In the genomic region with DNA sequence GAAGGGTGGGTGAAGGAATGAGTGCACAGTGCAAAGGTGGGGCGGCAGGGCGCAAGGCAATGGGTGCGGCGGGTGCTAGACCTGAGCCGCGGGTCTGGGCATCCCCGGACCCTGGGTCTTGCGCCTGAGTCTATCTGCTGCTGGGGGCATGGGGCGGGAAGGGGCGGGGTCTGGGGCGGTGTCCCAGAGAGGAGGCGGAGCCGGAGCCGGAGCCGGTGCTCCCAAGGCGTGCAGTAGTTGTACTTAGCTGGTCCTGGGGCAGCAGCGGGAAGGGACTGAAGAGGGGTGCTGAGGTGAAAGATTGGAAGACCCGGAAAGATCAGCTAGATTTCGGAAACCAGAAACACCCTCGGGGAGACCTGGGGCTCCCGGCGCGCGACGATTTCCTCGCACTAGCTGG, we compare ENCODE assay signal across 8 mouse cellular contexts. TPM values are rescaled to one million over a fixed set of nuclear protein-coding genes. Genes with fewer than 3 reads are reported as not detected.
DNase-seq lines count a peak whose midpoint lies in the region; ATAC-seq and TF ChIP-seq lines count a peak whose summit lies in the region.

Itga7 (plus strand) TSS at position 245 of the 400 bp plus-strand sequence.

- no peaks in the 10 kb centered on the region for H3K9me3 ChIP-seq in heart, embryonic 11.5 days (replicated peaks; ENCODE audit: control insufficient read depth, low read length)
- H3K9me3 ChIP-seq in lung, embryonic 14.5 days (ENCODE audit: low read depth, low read length) = no peaks in the 10 kb centered on the region
- no peaks in the 10 kb centered on the region for H3K9me3 ChIP-seq in stomach, embryonic 15.5 days

- peak within 1 kb of the TSS; percentile 50 for H3K4me3 ChIP-seq in heart, embryonic 11.5 days (ENCODE audit: low read depth, low read length)
- peak within 1 kb of the TSS; percentile 41 for H3K4me3 ChIP-seq in lung, embryonic 14.5 days (ENCODE audit: low read depth, low read length)
- peak within 1 kb of the TSS; percentile 39 for H3K4me3 ChIP-seq in stomach, embryonic 15.5 days (replicated peaks)

- H3K4me1 ChIP-seq in heart, embryonic 11.5 days (ENCODE audit: control insufficient read depth, insufficient read depth, low read length) = peaks cover 13% of the 10 kb centered on the region
- no peaks in the 10 kb centered on the region for H3K4me1 ChIP-seq in lung, embryonic 14.5 days (ENCODE audit: insufficient read depth)
- H3K4me1 ChIP-seq in stomach, embryonic 15.5 days = 0 out of 2 replicates have a peak, but pooled peaks cover 5% of the 10 kb centered on the region

- no peaks in the 10 kb centered on the region for H3K36me3 ChIP-seq in heart, embryonic 11.5 days (ENCODE audit: control insufficient read depth, insufficient read depth, low read length)
- H3K36me3 ChIP-seq in lung, embryonic 14.5 days (ENCODE audit: insufficient read depth) = no peaks in the 10 kb centered on the region
- no peaks in the 10 kb centered on the region for H3K36me3 ChIP-seq in stomach, embryonic 15.5 days

- under 1% methylated on average over 26 of the region's 26 CpGs for WGBS in heart, embryonic 11.5 days (ENCODE audit: insufficient replicate concordance)
- under 1% methylated on average over 26 of the region's 26 CpGs for WGBS in lung, embryonic 14.5 days
- WGBS in stomach, embryonic 15.5 days = under 1% methylated on average over 26 of the region's 26 CpGs

- TF ChIP-seq CTCF in lung, embryonic 14.5 days (IDR thresholded peaks at IDR 0.05; ENCODE audit: low read depth) = no peak

- peaks cover 33% of the 10 kb centered on the region for H3K27me3 ChIP-seq in heart, embryonic 11.5 days (ENCODE audit: control insufficient read depth, insufficient read depth, low read length)
- H3K27me3 ChIP-seq in lung, embryonic 14.5 days (ENCODE audit: insufficient read depth, low read length) = peaks cover 48% of the 10 kb centered on the region
- peaks cover 50% of the 10 kb centered on the region for H3K27me3 ChIP-seq in stomach, embryonic 15.5 days (replicated peaks)

- H3K4me2 ChIP-seq in heart, embryonic 11.5 days = peak within 1 kb of the TSS; percentile 87
- H3K4me2 ChIP-seq in lung, embryonic 14.5 days = peak within 1 kb of the TSS; percentile 72
- H3K4me2 ChIP-seq in stomach, embryonic 15.5 days = peak within 1 kb of the TSS; percentile 86

- H3K27ac ChIP-seq in heart, embryonic 11.5 days (ENCODE audit: low read depth, low read length) = no peak within 1 kb of the TSS
- H3K27ac ChIP-seq in lung, embryonic 14.5 days (ENCODE audit: low read depth) = no peak within 1 kb of the TSS
- H3K27ac ChIP-seq in stomach, embryonic 15.5 days = no peak within 1 kb of the TSS

- peak; percentile 46 for DNase-seq in CD4-positive helper T cell, adult 2 months (ENCODE audit: low read depth, low spot score)
- peak; percentile 57 for DNase-seq in NIH3T3 (ENCODE audit: low read depth)
- DNase-seq in embryo, embryonic 9.5 days (ENCODE audit: extremely low spot score) = peak; percentile 71
- peak; percentile 70 for DNase-seq in kidney, postnatal 10 days
- peak; percentile 62 for DNase-seq in lung, embryonic 14.5 days

- H3K9ac ChIP-seq in heart, embryonic 11.5 days (ENCODE audit: low read depth, low read length) = peak within 1 kb of the TSS; percentile 52; the same call in 1 of the 2 replicates
- H3K9ac ChIP-seq in lung, embryonic 14.5 days = peak within 1 kb of the TSS; percentile 30
- no peak within 1 kb of the TSS for H3K9ac ChIP-seq in stomach, embryonic 15.5 days

- peak; percentile 63 for ATAC-seq in heart, embryonic 11.5 days (replicated peaks; ENCODE audit: insufficient number of reproducible peaks, low FRiP score, low TSS enrichment)
- peak; percentile 82 for ATAC-seq in lung, embryonic 14.5 days (ENCODE audit: insufficient read depth)
- peak; percentile 75; the same call in 1 of the 2 replicates for ATAC-seq in stomach, embryonic 15.5 days (ENCODE audit: insufficient read depth, low FRiP score, low read depth)
- ATAC-seq in erythroblast, adult 5-6 weeks (replicated peaks; ENCODE audit: low FRiP score, poor library complexity, severe bottlenecking) = no peak

RNA-seq across cellular contexts. Expression of gene Itga7, which starts in this region (rescaled TPM):
- polyA plus RNA-seq in heart, embryonic 11.5 days (2014; fragmentation: Nextera tagmentation; extraction: Ambion mirVana) = 0.43 and 0.79 TPM in 2 replicates
- 1.5 and 2.1 TPM in 2 replicates for polyA plus RNA-seq in lung, embryonic 14.5 days (2014; fragmentation: Nextera tagmentation; extraction: Ambion mirVana)
- polyA plus RNA-seq in stomach, embryonic 15.5 days (2015; fragmentation: Nextera tagmentation; extraction: Ambion mirVana) = 5.2 and 5.7 TPM in 2 replicates
- not detected in 2 replicates for total RNA-seq in erythroblast, adult 5-6 weeks (2015; ENCODE audit: low replicate concordance)
- total RNA-seq in erythroblast, adult 5-6 weeks (2017; ENCODE audit: low replicate concordance) = not detected in 2 replicates

Comparison
In these comparisons a context has a peak if more than half of its experiments do, and no peak if none do; other contexts are left out.
1. Peak in ATAC-seq, H3K4me3 ChIP-seq, H3K9ac ChIP-seq and H3K4me2 ChIP-seq in heart, embryonic 11.5 days; RNA of the gene not detected or under 1 TPM.